Mouse (Mus musculus): ENCODE results near the gene Tmem63b. TPM values are rescaled to one million over a fixed set of nuclear protein-coding genes. Genes with fewer than 3 reads are reported as not detected.

Tmem63b gene
- polyA plus RNA-seq, 1 experiment from 2014 or later, result 114 TPM

- H3K9ac ChIP-seq, result no peak overlapping the region
- H3K4me2 ChIP-seq (replicated peaks), result no peak overlapping the region
- no peaks in the 10 kb centered on the region for H3K4me1 ChIP-seq (replicated peaks; ENCODE audit: control insufficient read depth, insufficient read depth, low read length)
- ATAC-seq (ENCODE audit: low FRiP score) (no peak), DNase-seq (ENCODE audit: low spot score) (no peak)
- H3K36me3 ChIP-seq (replicated peaks; ENCODE audit: control insufficient read depth, insufficient read depth), result peaks cover 22% of the 10 kb centered on the region
- 89% methylated on average over 6 of the region's 6 CpGs for WGBS
- no peak overlapping the region for H3K27ac ChIP-seq
- H3K9me3 ChIP-seq (ENCODE audit: control insufficient read depth, low read length), result no peaks in the 10 kb centered on the region
- no peaks in the 10 kb centered on the region for H3K27me3 ChIP-seq (ENCODE audit: control insufficient read depth, insufficient read depth, low read length)
- H3K4me3 ChIP-seq (replicated peaks; ENCODE audit: low read length), result no peak overlapping the region
Observed at GRCm38 (mm10) chr17:45698368-45698767, 11.7 kb upstream of the Tmem63b start.

DNA sequence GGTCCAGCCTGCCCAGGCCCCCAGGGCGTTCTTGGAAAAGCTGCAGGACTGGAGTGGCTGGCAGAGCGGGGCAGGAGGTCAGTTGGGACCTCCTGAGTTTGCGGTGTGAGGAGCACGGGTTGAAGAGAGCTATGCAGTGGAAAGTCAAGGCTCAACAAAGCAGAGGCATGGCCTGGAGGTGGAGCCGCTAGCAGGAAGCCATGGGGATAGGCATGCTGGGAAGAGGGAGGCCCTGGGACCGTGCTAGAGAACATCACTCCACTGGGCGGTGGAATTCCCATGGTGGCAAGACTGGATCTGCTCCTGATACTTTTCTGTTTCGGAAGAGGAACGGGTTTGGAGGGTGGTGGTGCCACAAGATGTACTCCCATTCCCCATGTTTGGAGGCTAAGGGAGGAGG lies 10.3 kb upstream of the Tmem63b start:
- H3K4me1 ChIP-seq (replicated peaks; ENCODE audit: control insufficient read depth, insufficient read depth, low read length), result no peaks in the 10 kb centered on the region
- ATAC-seq (ENCODE audit: low FRiP score) (no peak), DNase-seq (ENCODE audit: low spot score) (no peak)
- no peak overlapping the region for H3K9ac ChIP-seq
- no peak overlapping the region for H3K4me3 ChIP-seq (replicated peaks; ENCODE audit: low read length)
- H3K27ac ChIP-seq, result no peak overlapping the region
- H3K9me3 ChIP-seq (ENCODE audit: control insufficient read depth, low read length), result no peaks in the 10 kb centered on the region
- H3K36me3 ChIP-seq (replicated peaks; ENCODE audit: control insufficient read depth, insufficient read depth), result peaks cover 22% of the 10 kb centered on the region
- H3K4me2 ChIP-seq (replicated peaks), result no peak overlapping the region
- H3K27me3 ChIP-seq (ENCODE audit: control insufficient read depth, insufficient read depth, low read length), result no peaks in the 10 kb centered on the region
- 91% methylated on average over 9 of the region's 9 CpGs for WGBS

- no peak overlapping the region for H3K4me2 ChIP-seq (replicated peaks)
- no peaks in the 10 kb centered on the region for H3K27me3 ChIP-seq (ENCODE audit: control insufficient read depth, insufficient read depth, low read length)
- H3K9ac ChIP-seq, result no peak overlapping the region
- DNase-seq (ENCODE audit: low spot score), result no peak
- WGBS, result 73% methylated on average over 23 of the region's 23 CpGs
- ATAC-seq (ENCODE audit: low FRiP score), result no peak
- no peak overlapping the region for H3K4me3 ChIP-seq (replicated peaks; ENCODE audit: low read length)
- H3K27ac ChIP-seq, result no peak overlapping the region
- peaks cover 22% of the 10 kb centered on the region for H3K36me3 ChIP-seq (replicated peaks; ENCODE audit: control insufficient read depth, insufficient read depth)
- no peaks in the 10 kb centered on the region for H3K4me1 ChIP-seq (replicated peaks; ENCODE audit: control insufficient read depth, insufficient read depth, low read length)
- no peaks in the 10 kb centered on the region for H3K9me3 ChIP-seq (ENCODE audit: control insufficient read depth, low read length)
Observed at GRCm38 (mm10) chr17:45695227-45696120, 8.8 kb upstream of the Tmem63b start.

- no peak overlapping the region for H3K9ac ChIP-seq
- no peak overlapping the region for H3K4me3 ChIP-seq (replicated peaks; ENCODE audit: low read length)
- H3K27me3 ChIP-seq (ENCODE audit: control insufficient read depth, insufficient read depth, low read length), result no peaks in the 10 kb centered on the region
- DNase-seq (ENCODE audit: low spot score) (no peak), ATAC-seq (ENCODE audit: low FRiP score) (no peak)
- no peak overlapping the region for H3K27ac ChIP-seq
- peaks cover 18% of the 10 kb centered on the region for H3K36me3 ChIP-seq (replicated peaks; ENCODE audit: control insufficient read depth, insufficient read depth)
- no peaks in the 10 kb centered on the region for H3K4me1 ChIP-seq (replicated peaks; ENCODE audit: control insufficient read depth, insufficient read depth, low read length)
- H3K4me2 ChIP-seq (replicated peaks), result no peak overlapping the region
- H3K9me3 ChIP-seq (ENCODE audit: control insufficient read depth, low read length), result no peaks in the 10 kb centered on the region
- WGBS, result 85% methylated on average over 18 of the region's 18 CpGs
Observed at GRCm38 (mm10) chr17:45693812-45694565, 7.3 kb upstream of the Tmem63b start.

- DNase-seq (ENCODE audit: low spot score) (no peak), ATAC-seq (ENCODE audit: low FRiP score) (no peak)
- Histone ChIP-seq H3K9ac (no peak overlapping the region), H3K4me1 (replicated peaks; ENCODE audit: control insufficient read depth, insufficient read depth, low read length) (peaks cover 4% of the 10 kb centered on the region), H3K4me3 (replicated peaks; ENCODE audit: low read length) (no peak overlapping the region), H3K9me3 (ENCODE audit: control insufficient read depth, low read length) (no peaks in the 10 kb centered on the region), H3K27ac (no peak overlapping the region), H3K4me2 (replicated peaks) (no peak overlapping the region), H3K27me3 (ENCODE audit: control insufficient read depth, insufficient read depth, low read length) (no peaks in the 10 kb centered on the region), H3K36me3 (replicated peaks; ENCODE audit: control insufficient read depth, insufficient read depth) (peaks cover 7% of the 10 kb centered on the region; the same call in 1 of the 2 replicates)
- 82% methylated on average over 5 of the region's 5 CpGs for WGBS
Observed at GRCm38 (mm10) chr17:45692159-45692558, 5.5 kb upstream of the Tmem63b start.

DNA sequence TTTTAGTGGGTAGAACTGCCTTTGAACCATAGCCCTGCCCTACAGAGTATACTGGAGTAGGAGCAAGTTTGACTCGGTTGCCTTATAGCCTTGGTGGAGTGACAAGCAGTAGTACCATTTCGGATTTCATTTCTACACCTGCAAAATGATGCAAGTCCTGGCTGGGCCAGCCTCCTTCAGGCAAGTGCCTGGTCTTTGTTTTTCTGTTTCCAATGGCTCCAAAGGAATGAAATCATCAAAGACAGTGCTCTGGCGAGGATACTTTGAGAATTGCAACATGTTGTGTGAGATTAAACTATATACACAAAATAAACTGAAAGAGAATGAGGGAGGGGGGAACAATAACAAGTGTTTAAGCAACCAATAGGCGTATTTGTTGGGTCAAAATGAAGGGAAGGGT lies 3.3 kb upstream of the Tmem63b start:
- 95% methylated on average over 4 of the region's 4 CpGs for WGBS
- ATAC-seq (ENCODE audit: low FRiP score) (no peak), DNase-seq (ENCODE audit: low spot score) (no peak)
- H3K4me2 ChIP-seq (replicated peaks), result no peak overlapping the region
- H3K4me1 ChIP-seq (replicated peaks; ENCODE audit: control insufficient read depth, insufficient read depth, low read length), result peaks cover 10% of the 10 kb centered on the region
- no peaks in the 10 kb centered on the region for H3K36me3 ChIP-seq (replicated peaks; ENCODE audit: control insufficient read depth, insufficient read depth)
- no peaks in the 10 kb centered on the region for H3K27me3 ChIP-seq (ENCODE audit: control insufficient read depth, insufficient read depth, low read length)
- no peak overlapping the region for H3K4me3 ChIP-seq (replicated peaks; ENCODE audit: low read length)
- H3K9me3 ChIP-seq (ENCODE audit: control insufficient read depth, low read length), result no peaks in the 10 kb centered on the region
- no peak overlapping the region for H3K9ac ChIP-seq
- H3K27ac ChIP-seq, result no peak overlapping the region

DNA sequence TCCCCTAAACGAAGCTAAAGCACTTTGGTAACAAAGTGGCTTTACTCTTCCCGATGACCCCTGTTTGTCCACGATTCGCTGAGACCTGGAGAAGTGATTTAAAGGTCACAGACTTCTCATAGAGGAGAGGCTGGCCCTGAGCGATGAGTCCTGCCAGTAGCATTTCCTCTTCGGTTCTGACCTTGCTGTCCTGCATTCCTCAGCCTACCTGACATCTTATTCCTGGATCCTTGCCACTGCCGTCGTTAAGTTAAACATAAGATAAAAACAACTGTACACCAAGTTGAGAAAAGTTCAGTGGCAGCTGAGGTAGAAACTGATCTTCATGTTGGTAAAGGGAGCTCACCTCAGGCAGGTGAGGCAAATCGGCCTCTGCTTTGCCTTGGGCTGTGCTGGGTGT lies 2.4 kb upstream of the Tmem63b start:
- WGBS, result 94% methylated on average over 9 of the region's 9 CpGs

GRCm38 (mm10) chr17:45686093-45686619 lies 549 bp downstream of the Tmem63b start, which contains the start of gene Mrpl14:
TSS of gene Mrpl14 (plus strand) at chr17:45686322.
- Histone ChIP-seq H3K4me3 (replicated peaks; ENCODE audit: low read length) (peak within 1 kb of the TSS; percentile 84), H3K9me3 (ENCODE audit: control insufficient read depth, low read length) (no peaks in the 10 kb centered on the region), H3K9ac (peak within 1 kb of the TSS; percentile 92), H3K4me1 (replicated peaks; ENCODE audit: control insufficient read depth, insufficient read depth, low read length) (peaks cover 24% of the 10 kb centered on the region), H3K36me3 (replicated peaks; ENCODE audit: control insufficient read depth, insufficient read depth) (no peaks in the 10 kb centered on the region), H3K4me2 (replicated peaks) (peak within 1 kb of the TSS; percentile 75), H3K27me3 (ENCODE audit: control insufficient read depth, insufficient read depth, low read length) (no peaks in the 10 kb centered on the region), H3K27ac (peak within 1 kb of the TSS; percentile 93)
- DNase-seq (ENCODE audit: low spot score) (peak; percentile 98), ATAC-seq (ENCODE audit: low FRiP score) (peak; percentile 90)
- under 1% methylated on average over 30 of the region's 50 CpGs for WGBS

More for the DNA sequence above, 2.4 kb upstream of the Tmem63b start:
- H3K27ac ChIP-seq, result no peak overlapping the region
- DNase-seq (ENCODE audit: low spot score), result no peak
- no peaks in the 10 kb centered on the region for H3K36me3 ChIP-seq (replicated peaks; ENCODE audit: control insufficient read depth, insufficient read depth)
- H3K4me1 ChIP-seq (replicated peaks; ENCODE audit: control insufficient read depth, insufficient read depth, low read length), result peaks cover 17% of the 10 kb centered on the region
- no peak overlapping the region for H3K9ac ChIP-seq
- no peak overlapping the region for H3K4me3 ChIP-seq (replicated peaks; ENCODE audit: low read length)
- no peaks in the 10 kb centered on the region for H3K27me3 ChIP-seq (ENCODE audit: control insufficient read depth, insufficient read depth, low read length)
- ATAC-seq (ENCODE audit: low FRiP score), result no peak
- no peaks in the 10 kb centered on the region for H3K9me3 ChIP-seq (ENCODE audit: control insufficient read depth, low read length)
- H3K4me2 ChIP-seq (replicated peaks), result no peak overlapping the region

Data from hindbrain, embryonic 14.5 days (tissue).